8 mouse cellular contexts compared by ENCODE assay signal in genomic region chr17:27027460-27028283, GRCm38 (mm10). TPM values are rescaled to one million over a fixed set of nuclear protein-coding genes. Genes with fewer than 3 reads are reported as not detected.
A peak's percentile ranks its signal among the peaks of the same experiment; 100 is the strongest.
DNase-seq lines count a peak whose midpoint lies in the region; ATAC-seq and TF ChIP-seq lines count a peak whose summit lies in the region.

No protein-coding gene starts in this region.

- 18% methylated on average over 12 of the region's 12 CpGs for WGBS in cerebellum, adult 2 months
- 23% methylated on average over 12 of the region's 12 CpGs for WGBS in heart, embryonic 15.5 days

- no peak for TF ChIP-seq CTCF in cerebellum, adult 2 months (IDR thresholded peaks at IDR 0.05; ENCODE audit: borderline replicate concordance, insufficient read depth, low read depth, low read length)
- no peak for TF ChIP-seq CTCF in E14TG2a.4 (conservative IDR thresholded peaks at IDR 0.05; ENCODE audit: low read length)

- H3K9ac ChIP-seq in heart, embryonic 15.5 days: peak overlapping the region; percentile 88

- H3K27me3 ChIP-seq in cerebellum, adult 2 months (ENCODE audit: control insufficient read depth, insufficient read depth, low read length): no peaks in the 10 kb centered on the region
- no peaks in the 10 kb centered on the region for H3K27me3 ChIP-seq in E14TG2a.4 (ENCODE audit: insufficient read depth, low read length)
- no peaks in the 10 kb centered on the region for H3K27me3 ChIP-seq in heart, embryonic 15.5 days
- H3K27me3 ChIP-seq in megakaryocyte, embryonic 14.5 days (replicated peaks): peaks cover 4% of the 10 kb centered on the region

- peak overlapping the region; percentile 12; the same call in 1 of the 2 replicates for H3K27ac ChIP-seq in cerebellum, adult 2 months (ENCODE audit: insufficient read depth, low read length)
- H3K27ac ChIP-seq in heart, embryonic 15.5 days: peak overlapping the region; percentile 79

- peak overlapping the region; percentile 80 for H3K4me2 ChIP-seq in heart, embryonic 15.5 days

- H3K4me3 ChIP-seq in cerebellum, adult 2 months (replicated peaks; ENCODE audit: insufficient read depth, low read depth, low read length): peak overlapping the region; percentile 60
- peak overlapping the region; percentile 89 for H3K4me3 ChIP-seq in E14TG2a.4 (replicated peaks; ENCODE audit: low read length)
- H3K4me3 ChIP-seq in heart, embryonic 15.5 days: peak overlapping the region; percentile 69
- H3K4me3 ChIP-seq in megakaryocyte, embryonic 14.5 days (replicated peaks): peak overlapping the region; percentile 98

- peaks cover 8% of the 10 kb centered on the region; the same call in 1 of the 2 replicates for H3K9me3 ChIP-seq in E14TG2a.4 (ENCODE audit: low read length)
- H3K9me3 ChIP-seq in heart, embryonic 15.5 days (replicated peaks): no peaks in the 10 kb centered on the region
- H3K9me3 ChIP-seq in megakaryocyte, embryonic 14.5 days: 0 out of 2 replicates have a peak, but pooled peaks cover 10% of the 10 kb centered on the region

- H3K4me1 ChIP-seq in cerebellum, adult 2 months (ENCODE audit: control insufficient read depth, insufficient read depth, low read length): 0 out of 2 replicates have a peak, but pooled peaks cover 2% of the 10 kb centered on the region
- peaks cover 78% of the 10 kb centered on the region for H3K4me1 ChIP-seq in E14TG2a.4 (replicated peaks; ENCODE audit: low read depth, low read length)
- peaks cover 22% of the 10 kb centered on the region for H3K4me1 ChIP-seq in heart, embryonic 15.5 days (replicated peaks)
- peaks cover 75% of the 10 kb centered on the region for H3K4me1 ChIP-seq in megakaryocyte, embryonic 14.5 days

- ATAC-seq in cerebellum, adult (ENCODE audit: insufficient number of reproducible peaks, low FRiP score, low TSS enrichment): no peak
- ATAC-seq in common myeloid progenitor, adult 5-6 weeks (replicated peaks; ENCODE audit: low read depth, poor library complexity, severe bottlenecking): peak; percentile 53
- ATAC-seq in heart, embryonic 15.5 days (replicated peaks; ENCODE audit: insufficient number of reproducible peaks, insufficient read depth, low FRiP score, low read depth): no peak

- peaks cover 41% of the 10 kb centered on the region for H3K36me3 ChIP-seq in E14TG2a.4 (ENCODE audit: insufficient read depth, low read length)
- peaks cover 18% of the 10 kb centered on the region for H3K36me3 ChIP-seq in heart, embryonic 15.5 days
- H3K36me3 ChIP-seq in megakaryocyte, embryonic 14.5 days (replicated peaks; ENCODE audit: low read length): peaks cover 39% of the 10 kb centered on the region

- DNase-seq in cerebellum, adult 2 months: peak in 1 of 2 experiments; percentile 54
- DNase-seq in kidney, postnatal 10 days: peak; percentile 73
- DNase-seq in testis, postnatal 10 days (ENCODE audit: low spot score): peak; percentile 76

- no peak for TF ChIP-seq POLR2A in cerebellum, adult 2 months (IDR thresholded peaks at IDR 0.05; ENCODE audit: borderline replicate concordance, insufficient read depth, low read length)

RNA-seq across cellular contexts. Expression of gene Bak1, which starts 1.1 kb away (rescaled TPM):
- 19.0 and 19.9 TPM in 2 replicates for polyA plus RNA-seq in cerebellum, adult 2 months (2012; rRNA removed)
- total RNA-seq in common myeloid progenitor, adult 5-6 weeks (2017): 43.9 and 53.3 TPM in 2 replicates
- polyA plus RNA-seq in heart, embryonic 15.5 days (2015; fragmentation: Nextera tagmentation; extraction: Ambion mirVana): 4.7 and 5.7 TPM in 2 replicates
- 164 and 277 TPM in 2 replicates for polyA plus RNA-seq in megakaryocyte, embryonic 14.5 days (2012; ENCODE audit: insufficient read depth, low replicate concordance)

RNA-seq across cellular contexts. Expression of gene Itpr3, which starts 29.4 kb away (rescaled TPM):
- 6.5 and 7.6 TPM in 2 replicates for polyA plus RNA-seq in cerebellum, adult 2 months (2012; rRNA removed)
- total RNA-seq in common myeloid progenitor, adult 5-6 weeks (2017): 6.9 and 13.2 TPM in 2 replicates
- 1.4 and 2.8 TPM in 2 replicates for polyA plus RNA-seq in heart, embryonic 15.5 days (2015; fragmentation: Nextera tagmentation; extraction: Ambion mirVana)
- 0.17 and 1.3 TPM in 2 replicates for polyA plus RNA-seq in megakaryocyte, embryonic 14.5 days (2012; ENCODE audit: insufficient read depth, low replicate concordance)

RNA-seq across cellular contexts. Expression of gene Zbtb9, which starts 54.7 kb away (rescaled TPM):
- 13.9 and 14.7 TPM in 2 replicates for polyA plus RNA-seq in cerebellum, adult 2 months (2012; rRNA removed)
- 25.1 and 27.9 TPM in 2 replicates for total RNA-seq in common myeloid progenitor, adult 5-6 weeks (2017)
- 8.3 and 10.2 TPM in 2 replicates for polyA plus RNA-seq in heart, embryonic 15.5 days (2015; fragmentation: Nextera tagmentation; extraction: Ambion mirVana)
- polyA plus RNA-seq in megakaryocyte, embryonic 14.5 days (2012; ENCODE audit: insufficient read depth, low replicate concordance): 2.3 and 4.1 TPM in 2 replicates
